Mouse (Mus musculus) ovary, postnatal 14 days (tissue): ENCODE measurements around the gene Cfap20.

ENCODE experiments used
- DNase-seq: peaks from one replicate; pipeline ENCODE4 v3.0.0; 2022; ENCODE audit warnings: low spot score

The Cfap20 gene

DNA sequence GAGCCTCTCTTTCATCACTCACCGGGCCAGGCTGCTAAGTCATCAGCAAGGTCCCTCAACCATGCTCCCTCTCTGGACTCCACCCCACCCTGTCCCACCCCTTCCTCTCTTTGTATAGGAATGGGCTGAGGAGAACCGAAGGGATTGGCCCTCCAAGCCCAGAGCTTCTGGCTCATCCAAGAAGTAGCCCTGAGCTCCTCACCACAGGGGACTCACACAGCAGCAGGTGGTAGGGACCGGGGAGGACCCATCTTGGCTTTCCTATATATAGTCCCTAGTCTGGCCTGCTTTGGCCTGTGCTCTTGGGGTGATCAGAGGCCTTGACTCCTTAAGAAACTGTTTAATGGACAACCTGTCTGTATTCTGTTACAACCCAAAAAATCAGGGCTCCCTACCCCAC is 60.2 kb downstream of the Cfap20 start:
- no peak for DNase-seq

DNA sequence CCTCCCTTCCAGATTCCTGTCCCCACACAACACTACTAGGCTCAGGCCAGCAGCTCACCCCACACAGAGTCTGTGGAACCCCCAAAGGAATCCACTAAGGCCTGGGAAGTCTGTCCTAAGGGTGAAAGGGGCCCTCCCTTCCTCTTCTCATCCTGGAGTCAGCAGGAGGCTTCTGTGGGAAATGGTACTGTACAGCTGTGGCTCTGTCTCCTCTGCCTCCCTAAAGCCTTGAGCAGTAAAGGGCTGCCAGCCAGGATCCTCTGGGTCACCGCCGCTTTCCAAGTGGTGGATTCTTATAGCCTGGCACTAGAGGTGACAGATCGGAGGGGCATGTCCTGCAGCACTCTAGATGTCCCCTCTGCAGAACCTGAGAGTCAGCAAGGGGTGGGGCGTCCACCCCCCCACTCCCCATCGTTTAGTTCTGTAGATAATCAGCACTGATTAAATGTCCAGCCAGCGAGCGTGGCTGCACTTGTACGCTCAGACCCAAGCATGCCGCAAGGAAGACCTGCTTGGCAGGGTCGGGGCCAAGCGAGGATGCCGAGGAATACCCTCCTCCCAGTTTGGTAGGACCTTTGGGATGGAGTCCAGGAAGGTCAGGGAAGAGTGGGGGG is 61.2 kb downstream of the Cfap20 start:
- no peak for DNase-seq
